Mouse (Mus musculus) gastrocnemius, adult 8-10 months (tissue): ENCODE results near the gene Creld1. TPM values are rescaled to one million over a fixed set of nuclear protein-coding genes. Genes with fewer than 3 reads are reported as not detected.

Experiments
- DNase-seq, 2 experiments: peaks; one replicate each; pipeline ENCODE4 v3.0.0; 2022; ENCODE audit warnings: low spot score in 2 of 2
- total RNA-seq, 4 experiments: library from RNA; stranded (reverse); gene quantifications; 2 replicates each; pipeline ENCODE4 v1.2.4; 2022

Creld1 gene
- total RNA-seq, 4 experiments from 2014 or later, result 46.7 to 56.2 (median 49.2) TPM

DNA sequence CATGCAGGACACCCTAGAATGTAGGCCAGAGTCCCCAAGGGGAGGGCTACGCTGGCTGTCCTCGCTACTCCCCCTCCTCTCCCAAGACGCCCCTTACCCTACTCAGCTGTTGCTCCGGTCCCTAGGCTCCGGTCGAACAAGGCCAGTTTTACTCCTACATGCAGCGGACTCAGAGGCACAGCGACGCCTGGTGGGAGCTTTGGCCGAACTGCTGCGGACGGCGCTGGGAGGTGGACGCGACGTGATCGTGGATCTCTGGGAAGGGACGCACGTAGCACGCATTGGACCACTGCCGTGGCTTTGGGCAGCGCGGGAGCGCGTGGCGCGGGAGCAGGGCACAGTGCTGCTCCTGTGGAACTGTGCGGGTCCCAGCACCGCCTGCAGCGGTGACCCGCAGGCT, 13.7 kb upstream of the Creld1 start:
- peak; percentile 58 to 70 for DNase-seq

DNA sequence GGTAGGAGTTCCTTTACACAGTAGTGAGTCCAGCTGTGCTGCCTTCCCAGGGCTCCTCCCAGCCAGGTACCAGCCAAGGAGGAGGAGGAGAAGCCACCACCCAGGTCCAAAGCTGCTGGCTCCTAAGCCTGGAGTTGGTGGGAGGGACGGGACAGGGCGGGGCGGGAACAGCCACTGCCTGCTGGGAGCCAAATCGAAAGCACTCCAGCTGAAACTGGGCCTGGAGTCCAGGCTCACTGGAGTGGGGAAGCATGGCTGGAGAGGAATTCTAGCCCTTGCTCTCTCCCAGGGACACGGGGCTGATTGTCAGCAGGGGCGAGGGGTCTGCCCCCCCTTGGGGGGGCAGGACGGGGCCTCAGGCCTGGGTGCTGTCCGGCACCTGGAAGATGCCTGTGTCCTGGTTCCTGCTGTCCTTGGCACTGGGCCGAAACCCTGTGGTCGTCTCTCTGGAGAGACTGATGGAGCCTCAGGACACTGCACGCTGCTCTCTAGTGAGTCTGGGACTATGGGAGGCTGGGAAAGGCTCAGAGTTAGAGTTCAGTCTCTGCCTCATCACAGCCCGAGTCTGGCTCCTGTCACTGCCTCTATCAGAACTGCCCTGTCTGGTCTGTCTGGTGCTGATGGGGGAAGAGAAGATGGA, 11.7 kb upstream of the Creld1 start, which contains the start of gene Il17rc:
Gene Il17rc, plus strand, starts transcription at position 131 of the 640 bp plus-strand sequence.
- DNase-seq, result peak; percentile 39 to 40

- no peak for DNase-seq
Observed at GRCm38 (mm10) chr6:113472061-113472460, 11.0 kb upstream of the Creld1 start.

DNA sequence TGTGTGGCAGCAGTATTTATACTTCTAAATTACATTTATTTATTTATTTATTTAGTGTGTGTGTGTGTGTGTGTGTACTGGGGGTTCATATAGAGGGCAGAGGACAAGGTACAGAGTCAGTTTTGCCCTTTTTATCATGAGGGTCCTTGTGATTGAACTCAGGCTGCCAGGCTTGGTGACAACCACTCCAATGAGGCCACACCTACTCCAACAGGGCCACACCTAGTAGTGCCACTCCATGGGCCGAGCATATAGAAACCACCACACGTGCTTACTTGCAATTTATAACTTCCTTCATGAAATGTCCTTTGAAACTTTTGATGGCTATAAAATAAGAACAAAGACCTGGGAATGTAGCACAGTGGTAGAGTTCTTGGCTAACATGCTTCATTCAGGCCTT, 9.9 kb upstream of the Creld1 start:
- no peak for DNase-seq

DNA sequence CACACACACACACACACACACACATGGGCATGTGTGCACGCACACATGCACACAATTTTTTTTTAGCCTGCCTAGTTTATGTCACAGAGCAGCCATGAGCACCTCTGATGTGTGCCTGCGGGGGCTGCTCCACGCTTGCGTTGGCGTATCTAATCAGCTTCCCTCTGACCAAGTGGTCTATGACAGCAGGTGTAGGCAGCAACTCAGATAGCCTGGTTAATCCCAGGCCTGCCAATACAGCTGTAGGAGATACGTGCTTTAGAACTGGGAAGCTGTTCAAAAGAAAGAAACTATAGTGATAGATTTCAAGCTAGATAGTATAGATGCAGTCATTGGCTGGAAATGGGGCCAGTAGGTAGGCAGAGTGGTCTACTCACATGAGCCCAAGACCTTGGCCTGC, 9.4 kb upstream of the Creld1 start:
- DNase-seq, result no peak

DNA sequence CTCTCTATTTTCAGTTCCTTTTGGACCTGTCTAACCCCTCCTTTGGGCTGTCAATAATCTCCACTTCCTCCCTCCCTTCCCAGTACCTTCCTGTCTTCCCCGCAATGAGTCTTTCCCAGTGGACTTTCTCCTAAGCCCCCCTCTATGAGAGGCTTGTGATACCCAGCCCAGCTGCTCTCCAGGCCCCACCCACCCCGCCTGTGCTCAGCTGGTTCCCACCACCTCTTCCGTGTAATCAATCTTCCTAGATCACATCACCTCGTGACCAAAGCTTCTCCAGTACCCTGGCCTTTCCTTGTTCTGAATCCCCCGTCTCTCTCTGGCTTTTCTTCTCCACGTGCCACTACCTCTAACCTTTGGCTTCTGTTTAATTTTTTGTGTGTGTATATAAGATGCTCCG, 5.7 kb upstream of the Creld1 start:
- no peak for DNase-seq

DNA sequence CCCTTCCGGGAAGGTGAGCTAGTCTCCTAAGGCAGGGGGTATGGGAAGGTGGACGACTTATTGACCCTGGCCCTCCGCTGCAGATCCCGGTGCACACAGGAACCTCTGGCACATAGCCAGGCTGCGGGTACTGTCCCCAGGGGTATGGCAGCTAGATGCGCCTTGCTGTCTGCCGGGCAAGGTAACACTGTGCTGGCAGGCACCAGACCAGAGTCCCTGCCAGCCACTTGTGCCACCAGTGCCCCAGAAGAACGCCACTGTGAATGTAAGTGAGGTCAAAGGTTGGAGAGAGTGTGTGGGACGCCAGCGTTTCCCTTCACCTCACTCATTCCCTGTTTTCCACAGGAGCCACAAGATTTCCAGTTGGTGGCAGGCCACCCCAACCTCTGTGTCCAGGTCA, 4.2 kb upstream of the Creld1 start:
- DNase-seq, result no peak

- DNase-seq, result no peak
Observed at GRCm38 (mm10) chr6:113480555-113481373, 2.3 kb upstream of the Creld1 start.

- peak in 1 of 2 experiments; percentile 45 for DNase-seq
Observed at GRCm38 (mm10) chr6:113482477-113483099, 509 bp upstream of the Creld1 start.

GRCm38 (mm10) chr6:113483729-113484128, 632 bp downstream of the Creld1 start:
- no peak for DNase-seq

DNA sequence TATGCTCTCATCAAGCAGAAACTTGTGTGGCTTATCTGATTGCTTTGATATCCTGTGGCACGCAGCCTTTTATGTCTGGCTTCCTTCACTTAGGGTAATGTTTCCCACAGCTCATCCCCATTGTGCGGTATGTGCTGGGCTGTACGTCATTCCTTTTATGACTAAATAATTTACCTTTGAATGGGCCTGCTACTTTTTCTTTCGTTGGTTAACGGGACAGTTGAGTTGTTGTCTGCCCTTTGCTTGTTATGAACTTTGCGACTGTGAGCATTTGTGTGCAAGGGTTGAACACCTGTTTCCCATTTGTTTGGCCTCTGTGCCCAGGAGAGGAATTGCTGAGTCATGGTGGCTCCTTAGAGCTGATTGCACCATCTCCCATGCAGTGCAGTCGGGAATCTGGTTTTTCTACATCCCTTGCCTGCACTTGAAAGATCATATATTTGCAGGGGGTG, 4.1 kb downstream of the Creld1 start:
- DNase-seq, result no peak

GRCm38 (mm10) chr6:113489410-113489809, 6.3 kb downstream of the Creld1 start:
- DNase-seq, result no peak

GRCm38 (mm10) chr6:113492101-113492864, 9.2 kb downstream of the Creld1 start:
- DNase-seq, result no peak

GRCm38 (mm10) chr6:113494258-113494788, 11.2 kb downstream of the Creld1 start:
- DNase-seq, result peak; percentile 42 to 59

DNA sequence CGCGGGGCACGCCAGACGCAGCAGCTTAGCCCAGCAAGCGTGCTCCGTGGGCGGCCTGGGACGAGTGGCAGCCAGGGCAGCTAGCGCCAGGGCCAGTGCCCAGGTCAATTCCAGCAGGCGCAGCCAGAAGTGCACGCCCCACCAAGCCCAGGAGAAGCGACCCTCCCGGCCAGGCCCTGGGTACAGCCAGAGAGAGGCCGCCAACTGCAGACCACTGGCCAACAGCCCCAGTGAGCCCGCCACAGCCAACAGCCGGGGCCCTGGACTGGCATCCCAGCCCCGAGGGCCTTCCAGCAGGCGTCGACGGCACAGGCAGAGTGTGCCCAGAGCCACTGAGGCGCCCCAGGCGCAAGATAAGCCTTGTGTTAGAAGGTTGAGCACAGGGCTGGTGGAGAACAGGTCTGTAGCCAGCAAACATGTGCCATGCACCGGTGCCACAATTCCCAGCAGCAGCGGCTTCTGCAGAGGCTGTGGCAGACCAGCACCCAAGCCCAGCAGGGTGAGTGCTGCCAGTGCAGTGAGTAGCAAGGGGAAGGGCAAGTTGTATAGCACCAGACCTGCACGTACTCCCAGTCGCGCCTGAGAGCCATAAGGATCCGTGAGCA, 12.1 kb downstream of the Creld1 start:
- no peak for DNase-seq

- no peak for DNase-seq
Observed at GRCm38 (mm10) chr6:113499346-113499745, 16.2 kb downstream of the Creld1 start.

- no peak for DNase-seq
Observed at GRCm38 (mm10) chr6:113501388-113502084, 18.4 kb downstream of the Creld1 start, which contains the start of gene Prrt3. Gene Prrt3 (minus strand): TSS chr6:113501931.

DNA sequence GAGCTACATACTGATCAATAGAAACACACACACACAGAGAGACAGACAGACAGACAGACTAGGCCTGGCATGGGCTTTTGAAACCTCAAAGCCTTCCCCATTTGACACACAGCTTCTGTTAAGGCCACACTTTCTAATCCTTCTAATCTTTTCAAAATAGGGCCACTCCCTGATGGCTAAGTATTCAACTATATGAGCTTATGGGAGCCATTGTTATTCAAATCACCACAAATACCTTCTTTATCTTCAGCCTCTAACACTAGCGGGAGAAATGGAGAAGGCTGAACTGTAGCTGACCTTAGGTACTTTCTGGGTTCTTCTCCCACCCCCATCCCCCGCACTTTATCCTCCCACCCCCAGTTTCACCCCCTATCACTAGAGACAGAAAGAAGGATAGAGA, 19.7 kb downstream of the Creld1 start:
- DNase-seq, result no peak

DNA sequence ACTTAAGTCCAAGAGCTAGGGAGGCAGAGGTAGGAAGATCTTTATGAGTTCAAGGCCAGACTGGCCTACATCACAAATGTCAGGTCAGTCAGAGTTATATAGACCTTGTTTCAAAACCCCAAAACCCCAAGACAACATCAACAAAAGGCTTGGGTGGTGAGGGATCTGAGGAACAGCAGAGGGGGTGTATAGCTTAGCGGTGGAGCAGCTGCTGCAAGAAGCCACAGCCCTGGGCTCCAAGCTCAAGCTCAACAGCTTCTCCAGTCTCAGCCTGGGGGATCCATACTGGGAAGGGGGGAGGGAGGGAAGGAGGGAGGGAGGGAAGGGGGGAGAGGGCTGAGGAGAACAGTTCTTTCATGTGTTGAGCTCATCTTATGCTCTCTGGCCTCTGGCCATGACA, 22.6 kb downstream of the Creld1 start:
- DNase-seq, result no peak

- no peak for DNase-seq
Observed at GRCm38 (mm10) chr6:113507130-113507529, 24.0 kb downstream of the Creld1 start.
